Mouse (Mus musculus) lung, postnatal 10 days (tissue): ENCODE results near the gene Ahsa1.
"Not testable (repeated sequence)": the region's sequence is repeated elsewhere in the genome, so short reads cannot be mapped to it uniquely, and the experiment has no call there.

Experiments used
- DNase-seq: peaks from one replicate; pipeline ENCODE4 v3.0.0; 2021

Ahsa1 gene

GRCm38 (mm10) chr12:87282743-87283142 lies 16.5 kb downstream of the Ahsa1 start:
- no peak for DNase-seq

GRCm38 (mm10) chr12:87283706-87284105 lies 17.4 kb downstream of the Ahsa1 start:
- no peak for DNase-seq

GRCm38 (mm10) chr12:87284268-87284667 lies 18.0 kb downstream of the Ahsa1 start:
- no peak for DNase-seq

GRCm38 (mm10) chr12:87284726-87285125 lies 18.4 kb downstream of the Ahsa1 start:
- DNase-seq: peak; percentile 30

- DNase-seq: no peak
These were observed 22.8 kb downstream of the Ahsa1 start for GRCm38 (mm10) chr12:87289100-87289499.

- no peak for DNase-seq
These were observed 27.7 kb downstream of the Ahsa1 start for GRCm38 (mm10) chr12:87293934-87294333.

GRCm38 (mm10) chr12:87299037-87299656 lies 32.9 kb downstream of the Ahsa1 start:
- no peak for DNase-seq

GRCm38 (mm10) chr12:87299657-87300440 lies 33.6 kb downstream of the Ahsa1 start, which contains the start of gene Ism2:
Ism2 (minus strand) TSS chr12:87299705.
- peak; percentile 44 for DNase-seq

GRCm38 (mm10) chr12:87300441-87300690 lies 34.1 kb downstream of the Ahsa1 start:
- no peak for DNase-seq

GRCm38 (mm10) chr12:87301189-87301588 lies 34.9 kb downstream of the Ahsa1 start:
- no peak for DNase-seq

- DNase-seq: no peak
These were observed 39.7 kb downstream of the Ahsa1 start for GRCm38 (mm10) chr12:87305767-87306583.

- not testable (repeated sequence) for DNase-seq
These were observed 40.2 kb downstream of the Ahsa1 start for GRCm38 (mm10) chr12:87306584-87306844.

GRCm38 (mm10) chr12:87313098-87313497 lies 46.8 kb downstream of the Ahsa1 start:
- DNase-seq: no peak

GRCm38 (mm10) chr12:87317951-87318350 lies 51.7 kb downstream of the Ahsa1 start:
- DNase-seq: no peak

GRCm38 (mm10) chr12:87319229-87319628 lies 53.0 kb downstream of the Ahsa1 start:
- DNase-seq: no peak
